Mouse (Mus musculus): ENCODE measurements around the gene Map1a. TPM values are rescaled to one million over a fixed set of nuclear protein-coding genes. Genes with fewer than 3 reads are reported as not detected.

The Map1a gene
- total and polyA plus RNA-seq, 2 experiments, result under 0.01 to 0.44 TPM

GRCm38 (mm10) chr2:121323693-121324470, 34.5 kb downstream of the Map1a start:
- Histone ChIP-seq H3K36me3 (ENCODE audit: control insufficient read depth, insufficient read depth, low read length) (peaks cover 3% of the 10 kb centered on the region; the same call in 1 of the 2 replicates), H3K9ac (ENCODE audit: low read depth, low read length) (no peak overlapping the region), H3K27me3 (ENCODE audit: control insufficient read depth, insufficient read depth, low read length) (no peaks in the 10 kb centered on the region), H3K27ac (replicated peaks; ENCODE audit: insufficient read depth, low read depth, low read length) (no peak overlapping the region), H3K79me2 (ENCODE audit: control insufficient read depth, insufficient read depth, low read length) (no peaks in the 10 kb centered on the region), H3K4me3 (ENCODE audit: insufficient read depth, low read depth, low read length) (no peak overlapping the region), H3K4me1 (ENCODE audit: control insufficient read depth, insufficient read depth, low read length) (no peaks in the 10 kb centered on the region)
- WGBS, result 60% methylated on average over 10 of the region's 10 CpGs
- no peak for TF ChIP-seq POLR2A (IDR thresholded peaks at IDR 0.05; ENCODE audit: extremely low read depth, insufficient read depth, low read length)
- no peak for TF ChIP-seq CTCF (IDR thresholded peaks at IDR 0.05; ENCODE audit: low read depth, low read length)
- DNase-seq (ENCODE audit: extremely low read depth, low read depth, low spot score), result peak; percentile 64

GRCm38 (mm10) chr2:121329492-121329891, 40.1 kb downstream of the Map1a start:
- WGBS, result 83% methylated on average over 2 of the region's 2 CpGs
- H3K4me1 ChIP-seq (ENCODE audit: control insufficient read depth, insufficient read depth, low read length), result no peaks in the 10 kb centered on the region

DNA sequence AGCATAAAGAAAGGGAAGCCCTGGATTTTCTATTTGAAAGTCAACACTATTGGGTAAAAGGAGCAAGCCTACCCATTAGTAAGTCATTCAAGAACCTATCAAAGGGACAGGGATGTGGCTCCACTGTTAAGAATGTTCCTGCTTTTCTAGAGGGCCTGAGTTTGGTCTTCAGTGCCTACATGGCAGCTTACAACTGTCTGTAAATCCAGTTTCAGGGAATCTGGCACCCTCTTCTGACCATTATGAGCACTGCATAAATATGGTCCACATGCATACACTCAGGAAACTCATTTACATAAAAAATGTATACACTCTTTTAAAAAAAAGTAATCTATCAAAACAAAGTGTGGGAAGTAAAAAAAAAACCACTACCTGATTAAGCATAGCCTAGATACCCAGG, 49.7 kb downstream of the Map1a start:
- TF ChIP-seq CTCF (IDR thresholded peaks at IDR 0.05; ENCODE audit: low read depth, low read length) (no peak), POLR2A (IDR thresholded peaks at IDR 0.05; ENCODE audit: extremely low read depth, insufficient read depth, low read length) (no peak)
- no peak overlapping the region for H3K9ac ChIP-seq (ENCODE audit: low read depth, low read length)
- peaks cover 4% of the 10 kb centered on the region for H3K36me3 ChIP-seq (ENCODE audit: control insufficient read depth, insufficient read depth, low read length)
- no peak overlapping the region for H3K4me3 ChIP-seq (ENCODE audit: insufficient read depth, low read depth, low read length)
- no peak overlapping the region for H3K27ac ChIP-seq (replicated peaks; ENCODE audit: insufficient read depth, low read depth, low read length)
- no peaks in the 10 kb centered on the region for H3K27me3 ChIP-seq (ENCODE audit: control insufficient read depth, insufficient read depth, low read length)
- no peaks in the 10 kb centered on the region for H3K79me2 ChIP-seq (ENCODE audit: control insufficient read depth, insufficient read depth, low read length)
- H3K4me1 ChIP-seq (ENCODE audit: control insufficient read depth, insufficient read depth, low read length), result no peaks in the 10 kb centered on the region
- DNase-seq (ENCODE audit: extremely low read depth, low read depth, low spot score), result peak; percentile 7

More at GRCm38 (mm10) chr2:121329492-121329891, 40.1 kb downstream of the Map1a start:
- H3K79me2 ChIP-seq (ENCODE audit: control insufficient read depth, insufficient read depth, low read length), result no peaks in the 10 kb centered on the region; the same call in 1 of the 2 replicates
- H3K9ac ChIP-seq (ENCODE audit: low read depth, low read length), result no peak overlapping the region
- peaks cover 5% of the 10 kb centered on the region; the same call in 1 of the 2 replicates for H3K36me3 ChIP-seq (ENCODE audit: control insufficient read depth, insufficient read depth, low read length)
- H3K27ac ChIP-seq (replicated peaks; ENCODE audit: insufficient read depth, low read depth, low read length), result no peak overlapping the region
- no peak overlapping the region for H3K4me3 ChIP-seq (ENCODE audit: insufficient read depth, low read depth, low read length)
- TF ChIP-seq CTCF (IDR thresholded peaks at IDR 0.05; ENCODE audit: low read depth, low read length) (no peak), POLR2A (IDR thresholded peaks at IDR 0.05; ENCODE audit: extremely low read depth, insufficient read depth, low read length) (no peak)
- H3K27me3 ChIP-seq (ENCODE audit: control insufficient read depth, insufficient read depth, low read length), result no peaks in the 10 kb centered on the region
- no peak for DNase-seq (ENCODE audit: extremely low read depth, low read depth, low spot score)

DNA sequence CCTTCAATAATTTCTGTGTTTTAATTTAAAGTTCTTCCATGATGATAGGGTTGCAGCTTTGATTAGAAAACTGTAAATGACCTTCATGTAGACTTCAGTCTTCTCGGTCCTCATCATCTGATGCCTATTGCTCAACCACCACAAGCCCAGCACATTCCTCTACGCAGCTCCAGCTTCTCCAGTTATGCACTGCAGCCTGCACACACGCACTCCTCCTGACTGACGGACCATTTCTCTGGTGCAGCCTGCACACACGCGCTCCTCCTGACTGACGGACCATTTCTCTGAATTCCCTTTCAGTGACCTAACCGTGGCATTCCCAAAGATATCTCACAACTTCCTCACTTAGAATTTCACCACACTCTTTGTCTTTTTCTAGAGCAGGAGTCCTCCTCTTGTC, 63.8 kb downstream of the Map1a start:
- H3K27me3 ChIP-seq (ENCODE audit: control insufficient read depth, insufficient read depth, low read length), result peaks cover 1% of the 10 kb centered on the region; the same call in 1 of the 2 replicates
- H3K36me3 ChIP-seq (ENCODE audit: control insufficient read depth, insufficient read depth, low read length), result peaks cover 2% of the 10 kb centered on the region; the same call in 1 of the 2 replicates
- TF ChIP-seq CTCF (IDR thresholded peaks at IDR 0.05; ENCODE audit: low read depth, low read length), result no peak
- no peak for TF ChIP-seq POLR2A (IDR thresholded peaks at IDR 0.05; ENCODE audit: extremely low read depth, insufficient read depth, low read length)
- H3K4me1 ChIP-seq (ENCODE audit: control insufficient read depth, insufficient read depth, low read length), result 0 out of 2 replicates have a peak, but pooled peaks cover 2% of the 10 kb centered on the region
- 58% methylated on average over 8 of the region's 8 CpGs for WGBS
- H3K4me3 ChIP-seq (ENCODE audit: insufficient read depth, low read depth, low read length), result no peak overlapping the region
- H3K79me2 ChIP-seq (ENCODE audit: control insufficient read depth, insufficient read depth, low read length), result no peaks in the 10 kb centered on the region
- H3K27ac ChIP-seq (replicated peaks; ENCODE audit: insufficient read depth, low read depth, low read length), result no peak overlapping the region
- no peak overlapping the region for H3K9ac ChIP-seq (ENCODE audit: low read depth, low read length)
- no peak for DNase-seq (ENCODE audit: extremely low read depth, low read depth, low spot score)

DNA sequence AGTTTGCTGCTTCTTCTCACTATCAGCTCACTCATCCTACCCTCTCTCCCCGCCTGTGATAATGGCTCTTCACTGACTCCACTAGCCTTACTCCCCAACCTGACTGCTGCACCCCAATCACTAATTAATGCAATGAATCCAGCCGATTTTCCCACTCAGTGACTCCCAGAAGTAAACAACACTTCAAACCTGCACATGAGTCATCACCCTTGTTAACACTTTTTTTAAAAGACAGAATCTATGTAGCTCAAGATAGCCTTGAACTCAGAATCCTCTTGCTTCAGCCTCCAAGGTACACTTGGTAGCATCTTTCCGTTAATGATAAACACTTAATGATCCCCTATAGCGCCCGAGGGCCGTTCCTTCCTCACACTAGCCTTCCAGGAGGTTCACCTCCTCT, 65.0 kb downstream of the Map1a start:
- Histone ChIP-seq H3K79me2 (ENCODE audit: control insufficient read depth, insufficient read depth, low read length) (no peaks in the 10 kb centered on the region), H3K36me3 (ENCODE audit: control insufficient read depth, insufficient read depth, low read length) (no peaks in the 10 kb centered on the region), H3K27me3 (ENCODE audit: control insufficient read depth, insufficient read depth, low read length) (peaks cover 10% of the 10 kb centered on the region), H3K27ac (replicated peaks; ENCODE audit: insufficient read depth, low read depth, low read length) (no peak overlapping the region), H3K4me1 (ENCODE audit: control insufficient read depth, insufficient read depth, low read length) (0 out of 2 replicates have a peak, but pooled peaks cover 2% of the 10 kb centered on the region), H3K4me3 (ENCODE audit: insufficient read depth, low read depth, low read length) (peak overlapping the region; percentile 86), H3K9ac (ENCODE audit: low read depth, low read length) (peak overlapping the region; percentile 80)
- DNase-seq (ENCODE audit: extremely low read depth, low read depth, low spot score), result no peak
- TF ChIP-seq CTCF (IDR thresholded peaks at IDR 0.05; ENCODE audit: low read depth, low read length), result no peak
- no peak for TF ChIP-seq POLR2A (IDR thresholded peaks at IDR 0.05; ENCODE audit: extremely low read depth, insufficient read depth, low read length)
- 7% methylated on average over 6 of the region's 6 CpGs for WGBS

Measured in liver, adult 2 months (tissue).